Mouse (Mus musculus) spleen, postnatal 36 days (tissue): ENCODE measurements around the gene Dad1.

ENCODE experiments used
- DNase-seq, 2 experiments: peaks; one replicate each; pipeline ENCODE4 v3.0.0; 2022; ENCODE audit warnings: low spot score in 2 of 2, mixed read lengths in 1 of 2

Gene Dad1

GRCm38 (mm10) chr14:54224484-54225467, 29.1 kb downstream of the Dad1 start:
- peak; percentile 37 to 38 for DNase-seq

DNA sequence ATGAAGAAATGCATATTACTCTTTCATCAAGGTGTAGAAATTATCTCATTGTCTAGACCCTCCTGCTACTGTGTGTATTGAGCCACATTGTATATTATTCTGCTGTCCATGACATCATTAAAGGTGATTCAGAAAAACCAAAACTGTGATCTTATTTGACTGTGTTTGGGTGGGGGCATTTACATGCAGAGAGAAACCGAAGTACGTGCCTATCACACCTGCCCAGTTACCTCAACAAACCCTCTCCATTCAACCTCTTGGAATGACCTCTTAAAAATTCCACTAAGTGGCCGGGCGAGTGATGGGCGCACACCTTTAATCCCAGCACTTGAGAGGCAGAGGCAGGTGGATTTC, 29.9 kb downstream of the Dad1 start:
- no peak for DNase-seq

- DNase-seq = no peak
These were observed 30.4 kb downstream of the Dad1 start for GRCm38 (mm10) chr14:54223315-54224063.

DNA sequence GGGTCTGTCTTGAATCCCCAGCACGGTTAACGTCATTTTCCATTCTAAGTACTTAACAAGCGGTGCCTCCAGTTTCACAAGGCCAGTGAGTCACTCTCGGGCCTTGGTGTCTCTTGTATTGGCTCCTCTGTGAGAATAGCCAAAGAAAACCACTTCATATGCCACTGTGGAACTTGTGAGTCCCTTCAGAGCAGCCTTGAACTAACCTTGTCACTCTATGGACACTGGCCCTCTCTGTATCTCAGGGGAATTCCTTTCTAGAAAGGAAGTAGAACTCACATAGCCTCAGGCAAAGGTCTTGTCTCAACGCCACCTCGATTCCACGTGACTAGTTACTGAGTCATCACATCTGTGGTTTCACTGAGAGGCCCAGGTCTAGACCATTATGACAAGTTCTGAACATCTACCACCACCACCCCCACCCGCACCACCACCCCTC, 31.6 kb downstream of the Dad1 start:
- DNase-seq = peak; percentile 47 to 54

- no peak for DNase-seq
These were observed 32.3 kb downstream of the Dad1 start for GRCm38 (mm10) chr14:54221641-54222040.

GRCm38 (mm10) chr14:54220726-54221494, 33.0 kb downstream of the Dad1 start:
- DNase-seq = no peak

- no peak for DNase-seq
These were observed 34.1 kb downstream of the Dad1 start for GRCm38 (mm10) chr14:54219849-54220248.

- no peak for DNase-seq
These were observed 34.6 kb downstream of the Dad1 start for GRCm38 (mm10) chr14:54219256-54219655.

GRCm38 (mm10) chr14:54218721-54219120, 35.2 kb downstream of the Dad1 start:
- no peak for DNase-seq

DNA sequence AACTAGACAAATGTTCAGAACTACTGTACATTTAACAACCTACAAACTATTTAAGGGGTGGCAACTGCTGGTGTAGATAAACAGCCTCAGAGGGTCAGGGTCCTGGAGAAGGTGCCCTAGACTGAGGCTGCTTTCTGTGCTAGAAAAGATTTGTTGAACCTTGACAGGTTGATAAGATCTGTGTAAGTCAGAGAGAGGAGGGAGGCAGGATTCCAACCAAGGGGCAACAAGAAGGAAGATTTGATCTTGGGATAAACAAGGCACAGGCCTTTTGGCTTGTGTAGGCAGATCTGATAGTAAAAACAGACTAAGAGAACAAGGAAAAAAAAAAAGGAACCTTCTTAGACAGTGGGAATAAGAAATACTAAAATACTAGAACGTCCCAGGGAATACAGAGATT, 35.7 kb downstream of the Dad1 start:
- DNase-seq = no peak

DNA sequence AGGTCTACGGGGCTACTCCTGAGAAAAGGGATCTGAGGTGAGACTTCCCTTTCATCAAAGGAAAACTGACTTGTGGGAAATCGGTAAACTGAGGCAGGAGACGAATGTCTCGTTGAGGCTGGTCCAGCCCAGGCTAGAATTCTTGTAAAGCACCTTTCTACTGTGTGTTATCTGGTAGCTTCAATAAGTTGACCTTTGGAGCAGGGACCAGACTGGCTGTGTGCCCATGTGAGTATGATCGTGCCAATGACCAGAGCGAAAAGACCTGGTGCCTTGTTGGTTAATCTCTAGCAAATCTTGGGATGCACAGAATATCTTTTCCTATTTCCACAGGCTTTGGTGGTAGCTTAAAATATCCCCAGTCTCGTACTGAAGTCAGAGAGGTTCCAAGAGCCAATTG, 37.8 kb downstream of the Dad1 start:
- DNase-seq = no peak

GRCm38 (mm10) chr14:54214901-54215300, 39.0 kb downstream of the Dad1 start:
- no peak for DNase-seq

- no peak for DNase-seq
These were observed 39.4 kb downstream of the Dad1 start for GRCm38 (mm10) chr14:54214477-54214876.

DNA sequence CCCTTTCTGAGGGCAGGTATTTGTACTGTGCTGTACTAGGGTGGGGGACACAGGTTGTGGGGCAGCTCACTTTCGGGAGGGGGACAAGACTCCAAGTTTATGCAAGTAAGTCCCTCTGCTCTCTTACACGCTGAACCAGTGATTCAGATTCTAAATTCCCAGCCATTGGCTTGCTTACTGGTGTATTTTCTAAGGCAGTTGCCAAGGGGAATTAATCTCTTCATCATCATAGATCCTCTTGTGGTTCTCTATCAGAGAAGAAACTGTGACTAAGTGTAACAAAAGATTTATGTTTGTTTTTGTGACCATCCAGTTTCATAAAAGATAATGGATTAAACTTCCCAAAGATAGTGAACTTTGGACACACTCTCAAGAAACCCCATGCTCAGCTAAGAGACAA, 40.2 kb downstream of the Dad1 start:
- DNase-seq = no peak

- DNase-seq = no peak
These were observed 42.1 kb downstream of the Dad1 start for GRCm38 (mm10) chr14:54211755-54212154.

DNA sequence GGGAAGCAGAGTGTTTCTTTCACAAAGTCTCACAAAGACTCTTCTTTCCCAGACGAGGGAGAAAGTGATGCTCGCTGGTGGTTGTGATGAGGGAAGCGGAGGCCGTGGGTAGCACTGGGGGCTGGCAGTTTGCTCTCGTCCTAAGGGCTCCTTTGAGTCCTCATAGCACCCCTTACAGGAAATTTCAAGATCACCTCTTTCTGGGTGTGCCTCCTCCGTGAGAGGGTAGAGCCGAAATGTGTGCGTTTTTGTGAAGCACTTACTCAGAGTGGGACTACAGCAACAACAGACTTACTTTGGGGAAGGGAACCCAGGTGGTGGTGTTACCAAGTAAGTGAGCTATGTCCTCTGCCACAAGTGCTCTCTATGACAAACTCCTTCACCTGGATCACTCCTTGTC, 42.7 kb downstream of the Dad1 start:
- no peak for DNase-seq

- DNase-seq = no peak
These were observed 43.5 kb downstream of the Dad1 start for GRCm38 (mm10) chr14:54210401-54210800.

GRCm38 (mm10) chr14:54209932-54210331, 44.0 kb downstream of the Dad1 start:
- DNase-seq = no peak

DNA sequence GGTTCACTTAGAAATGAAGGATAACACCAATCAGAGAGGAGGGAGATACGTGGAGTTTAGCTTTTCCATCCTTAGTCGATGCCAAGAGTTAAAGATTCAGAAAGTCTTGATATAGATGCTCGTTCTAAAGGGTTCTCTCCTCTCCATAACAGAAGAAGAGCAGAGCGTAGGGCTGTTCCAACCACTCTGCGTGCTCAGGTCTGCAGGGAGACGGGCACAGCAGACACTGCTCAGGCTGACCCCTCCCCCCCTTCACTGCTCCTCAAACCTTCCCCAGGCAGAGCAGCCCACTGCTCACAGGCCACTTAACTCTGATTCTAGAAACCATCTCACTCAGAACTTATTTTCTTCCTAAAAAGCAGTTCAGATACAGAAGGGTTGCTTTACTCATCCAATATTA, 45.2 kb downstream of the Dad1 start:
- no peak for DNase-seq

DNA sequence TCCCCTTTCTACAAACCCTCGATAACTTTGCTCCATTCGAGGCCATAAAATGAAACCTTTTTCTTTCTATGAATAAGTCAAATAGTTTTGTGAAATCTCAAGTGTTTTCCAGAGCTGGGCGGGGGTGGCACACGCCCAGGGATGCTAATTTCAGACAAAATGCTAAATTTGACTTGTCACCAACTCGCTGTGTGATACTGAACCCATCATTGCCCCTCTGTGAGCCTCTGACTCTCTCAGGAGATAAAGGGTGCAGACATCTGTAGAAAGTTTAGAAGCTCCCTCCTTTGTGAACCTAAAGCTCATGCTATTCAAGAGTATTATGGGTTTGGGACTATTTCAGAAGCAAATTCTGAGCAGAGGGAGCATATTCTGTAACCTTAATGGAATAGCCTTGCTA, 46.0 kb downstream of the Dad1 start:
- no peak for DNase-seq

DNA sequence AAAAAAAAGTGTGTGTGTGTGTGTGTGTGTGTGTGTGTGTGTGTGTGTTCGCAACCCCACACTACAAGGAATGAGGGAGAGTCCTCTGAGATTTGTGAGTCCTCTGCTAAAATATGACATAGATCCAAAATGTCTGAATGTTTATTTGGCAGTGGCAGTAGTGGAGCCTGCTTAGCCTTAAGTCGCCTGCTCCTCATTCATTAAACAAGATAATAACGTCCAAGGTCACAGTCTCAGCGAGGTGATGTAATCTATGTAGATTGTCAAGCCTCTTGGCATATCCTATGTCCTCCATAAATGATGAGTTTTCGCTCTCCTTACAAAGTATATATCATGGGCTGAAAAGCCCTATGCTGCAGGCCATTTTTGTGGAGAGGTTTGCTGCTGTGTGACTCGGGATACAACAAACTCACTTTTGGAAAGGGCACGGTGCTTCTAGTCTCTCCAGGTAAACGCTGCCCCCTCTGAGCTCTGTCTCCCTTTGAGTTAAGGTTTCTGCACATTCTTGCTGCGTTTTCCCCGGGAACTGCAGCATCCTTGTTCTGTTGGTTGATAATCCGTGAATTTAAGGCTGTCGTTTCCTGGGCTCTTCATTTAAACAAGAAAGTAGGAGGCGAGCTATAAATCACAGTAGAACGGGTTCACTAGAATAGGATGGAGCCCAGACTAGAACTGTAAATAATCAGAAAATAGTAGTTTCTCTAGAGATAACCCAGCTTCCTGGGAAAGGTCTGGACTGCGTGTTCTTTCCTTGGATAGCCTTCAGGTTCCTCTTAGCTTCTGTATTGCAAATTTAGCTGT, 47.0 kb downstream of the Dad1 start:
- no peak for DNase-seq
